Mouse (Mus musculus) heart, embryonic 11.5 days (tissue): ENCODE results near the gene Zbtb45. TPM values are rescaled to one million over a fixed set of nuclear protein-coding genes. Genes with fewer than 3 reads are reported as not detected.
A peak's percentile ranks its signal among the peaks of the same experiment; 100 is the strongest.

Experiments used
- ATAC-seq: fragments of 200-750 bp; cut with Nextera tagmentation; replicated peaks from 2 replicates; pipeline ENCODE4 v1.8.0; 2017; ENCODE audit warnings: moderate library complexity; ENCODE audit not compliant: insufficient number of reproducible peaks, low FRiP score, low TSS enrichment
- H3K27ac ChIP-seq: fragments of 300-500 bp; sonication (generic); 2 replicates; pipeline ENCODE4 v1.5.1; 2014; ENCODE audit warnings: mild to moderate bottlenecking, low read depth, low read length
- H3K27me3 ChIP-seq: fragments of 300-500 bp; sonication (generic); 2 replicates; pipeline ENCODE4 v1.6.1; 2014; ENCODE audit warnings: mild to moderate bottlenecking, low read length, mixed read lengths; ENCODE audit not compliant: control insufficient read depth, insufficient read depth
- H3K36me3 ChIP-seq: fragments of 300-500 bp; sonication (generic); 2 replicates; pipeline ENCODE4 v1.6.1; 2014; ENCODE audit warnings: mild to moderate bottlenecking, low read length, moderate library complexity, mixed read lengths; ENCODE audit not compliant: control insufficient read depth, insufficient read depth
- H3K4me1 ChIP-seq: fragments of 300-500 bp; sonication (generic); 2 replicates; pipeline ENCODE4 v1.6.1; 2014; ENCODE audit warnings: low read length; ENCODE audit not compliant: control insufficient read depth, insufficient read depth
- H3K4me2 ChIP-seq: fragments of 300-500 bp; sonication (generic); 2 replicates; pipeline ENCODE4 v1.6.1; 2014; ENCODE audit warnings: mild to moderate bottlenecking, moderate library complexity
- H3K4me3 ChIP-seq: fragments of 300-500 bp; sonication (generic); 2 replicates; pipeline ENCODE4 v1.5.1; 2014; ENCODE audit warnings: low read depth, low read length
- H3K9ac ChIP-seq: fragments of 300-500 bp; sonication (generic); 2 replicates; pipeline ENCODE4 v1.6.1; 2014; ENCODE audit warnings: mild to moderate bottlenecking, low read depth, low read length, moderate library complexity
- H3K9me3 ChIP-seq: fragments of 300-500 bp; sonication (generic); replicated peaks from 2 replicates; pipeline ENCODE4 v1.6.1; 2016; ENCODE audit warnings: low read length; ENCODE audit not compliant: control insufficient read depth
- WGBS: fragments of 180-500 bp; shearing (Covaris S2); extraction: QIAGEN DNeasy Blood & Tissue Kit; methylation state at CpG from one replicate; pipeline ENCODE4 v1.1.7; 2014; ENCODE audit not compliant: insufficient replicate concordance; 5-methylcytosine and 5-hydroxymethylcytosine counted together
- polyA plus RNA-seq: library from polyadenylated mRNA; unstranded; fragments of >200 nt; fragmentation: Nextera tagmentation; extraction: Ambion mirVana; gene quantifications from 2 replicates; pipeline ENCODE4 v1.2.1, GENCODE M21; 2014

Gene Zbtb45
- polyA plus RNA-seq, 1 experiment from 2014 or later, result 13.6 TPM

DNA sequence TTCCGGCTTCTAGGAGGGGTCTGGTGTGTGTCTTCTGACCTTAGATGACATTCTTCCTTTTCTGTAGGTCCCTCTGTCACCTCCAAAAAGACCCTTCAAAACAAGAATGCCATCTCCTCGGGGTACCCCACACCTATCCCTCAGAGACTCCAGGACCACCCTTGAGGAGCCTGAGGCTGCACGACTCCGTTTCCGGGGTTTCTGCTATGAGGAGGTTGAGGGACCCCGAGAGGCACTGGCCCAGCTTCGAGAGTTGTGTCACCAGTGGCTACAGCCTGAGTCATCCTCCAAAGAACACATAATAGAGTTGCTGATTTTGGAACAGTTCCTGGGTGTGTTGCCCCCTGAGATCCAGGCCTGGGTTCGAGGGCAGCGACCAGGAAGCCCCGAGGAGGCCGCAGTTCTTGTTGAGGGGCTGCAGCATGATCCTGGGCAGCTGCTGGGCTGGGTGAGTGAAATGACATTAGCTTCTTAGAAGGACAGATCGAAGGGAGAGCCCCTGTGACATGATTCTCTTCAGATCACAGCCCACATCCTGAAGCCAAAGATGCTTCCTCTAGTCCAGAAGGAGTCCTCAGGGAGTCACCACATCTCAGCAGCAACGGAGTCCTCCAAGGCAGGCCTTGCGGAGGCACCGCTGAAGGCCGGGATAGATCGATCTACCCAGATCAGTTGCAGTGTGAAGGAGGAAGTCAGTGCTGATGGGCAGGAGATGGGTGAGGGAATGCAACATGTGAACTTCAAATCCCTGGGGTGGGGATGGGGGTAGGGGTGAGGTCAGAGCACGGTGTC lies 30.7 kb downstream of the Zbtb45 start:
- no peaks in the 10 kb centered on the region for H3K9me3 ChIP-seq
- no peak overlapping the region; the same call in 1 of the 2 replicates for H3K4me3 ChIP-seq
- no peak for ATAC-seq
- H3K9ac ChIP-seq, result no peak overlapping the region; the same call in 1 of the 2 replicates
- H3K4me2 ChIP-seq, result peak overlapping the region; percentile 81
- no peaks in the 10 kb centered on the region for H3K27me3 ChIP-seq
- H3K36me3 ChIP-seq, result no peaks in the 10 kb centered on the region; the same call in 1 of the 2 replicates
- WGBS, result 77% methylated on average over 18 of the region's 18 CpGs
- peak overlapping the region; percentile 93 for H3K27ac ChIP-seq
- peaks cover 8% of the 10 kb centered on the region for H3K4me1 ChIP-seq

DNA sequence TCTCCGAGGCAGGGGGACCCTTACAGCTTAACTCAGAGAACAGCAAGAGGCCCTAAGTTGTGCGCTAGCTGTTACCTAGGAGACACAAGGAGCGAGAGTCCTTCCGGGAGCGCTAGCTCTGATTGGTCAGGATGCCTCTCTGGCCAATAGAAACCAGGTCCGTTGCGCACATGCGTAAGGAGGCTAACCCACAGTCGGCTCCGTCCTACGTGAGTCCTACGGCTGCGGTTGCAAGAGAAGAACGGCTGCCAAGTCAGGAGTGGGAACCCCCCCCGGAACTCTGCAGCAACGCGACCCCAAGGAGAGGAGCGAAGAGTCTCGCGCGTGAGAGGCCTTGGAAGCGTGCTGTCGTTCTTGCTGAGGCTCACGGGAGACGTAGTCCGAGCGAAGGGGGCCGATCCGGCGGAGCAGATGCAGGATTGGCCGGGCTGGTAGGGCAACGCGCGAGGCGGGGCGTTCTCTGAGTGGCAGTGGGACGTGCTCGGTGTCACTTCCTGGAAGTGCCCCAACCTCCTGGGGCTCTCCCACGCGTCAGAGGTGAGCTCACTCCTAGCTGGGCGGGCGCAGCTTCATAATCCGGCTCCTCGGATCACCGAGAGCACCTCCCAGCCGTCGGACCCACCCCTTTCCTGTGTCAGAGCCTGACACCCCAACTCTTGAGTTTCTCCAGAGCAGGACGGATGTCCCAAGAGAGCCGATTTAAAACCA lies 32.0 kb downstream of the Zbtb45 start, which contains the start of gene Zfp446:
Zfp446 (plus strand) TSS at position 167 of the 708 bp plus-strand sequence.
- no peaks in the 10 kb centered on the region for H3K27me3 ChIP-seq
- peak within 1 kb of the TSS; percentile 81 for H3K9ac ChIP-seq
- H3K4me3 ChIP-seq, result peak within 1 kb of the TSS; percentile 66
- H3K36me3 ChIP-seq, result no peaks in the 10 kb centered on the region; the same call in 1 of the 2 replicates
- WGBS, result under 1% methylated on average over 49 of the region's 49 CpGs
- peaks cover 8% of the 10 kb centered on the region for H3K4me1 ChIP-seq
- H3K27ac ChIP-seq, result peak within 1 kb of the TSS; percentile 93
- peak within 1 kb of the TSS; percentile 81 for H3K4me2 ChIP-seq
- ATAC-seq, result peak; percentile 100
- H3K9me3 ChIP-seq, result no peaks in the 10 kb centered on the region

DNA sequence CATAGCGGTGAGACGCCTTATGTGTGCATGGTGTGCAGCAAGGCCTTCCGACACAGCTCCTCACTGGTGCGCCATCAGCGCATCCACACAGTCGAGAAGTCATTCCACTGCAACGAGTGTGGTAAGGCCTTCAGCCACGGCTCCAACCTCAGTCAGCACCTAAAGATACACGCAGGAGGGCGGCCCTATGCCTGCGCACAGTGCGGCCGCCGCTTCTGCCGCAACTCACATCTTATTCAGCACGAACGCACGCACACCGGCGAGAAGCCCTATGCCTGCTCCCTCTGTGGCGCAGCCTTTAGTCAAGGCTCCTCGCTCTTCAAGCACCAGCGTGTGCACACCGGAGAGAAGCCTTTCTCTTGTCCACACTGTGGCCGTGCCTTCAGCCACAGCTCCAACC lies 38.9 kb downstream of the Zbtb45 start:
- ATAC-seq, result no peak
- H3K27me3 ChIP-seq, result no peaks in the 10 kb centered on the region
- no peak overlapping the region for H3K4me2 ChIP-seq
- peaks cover 21% of the 10 kb centered on the region for H3K36me3 ChIP-seq
- no peaks in the 10 kb centered on the region for H3K9me3 ChIP-seq
- WGBS, result 90% methylated on average over 25 of the region's 25 CpGs
- peaks cover 3% of the 10 kb centered on the region; the same call in 1 of the 2 replicates for H3K4me1 ChIP-seq
- H3K4me3 ChIP-seq, result no peak overlapping the region
- no peak overlapping the region for H3K9ac ChIP-seq
- H3K27ac ChIP-seq, result no peak overlapping the region

DNA sequence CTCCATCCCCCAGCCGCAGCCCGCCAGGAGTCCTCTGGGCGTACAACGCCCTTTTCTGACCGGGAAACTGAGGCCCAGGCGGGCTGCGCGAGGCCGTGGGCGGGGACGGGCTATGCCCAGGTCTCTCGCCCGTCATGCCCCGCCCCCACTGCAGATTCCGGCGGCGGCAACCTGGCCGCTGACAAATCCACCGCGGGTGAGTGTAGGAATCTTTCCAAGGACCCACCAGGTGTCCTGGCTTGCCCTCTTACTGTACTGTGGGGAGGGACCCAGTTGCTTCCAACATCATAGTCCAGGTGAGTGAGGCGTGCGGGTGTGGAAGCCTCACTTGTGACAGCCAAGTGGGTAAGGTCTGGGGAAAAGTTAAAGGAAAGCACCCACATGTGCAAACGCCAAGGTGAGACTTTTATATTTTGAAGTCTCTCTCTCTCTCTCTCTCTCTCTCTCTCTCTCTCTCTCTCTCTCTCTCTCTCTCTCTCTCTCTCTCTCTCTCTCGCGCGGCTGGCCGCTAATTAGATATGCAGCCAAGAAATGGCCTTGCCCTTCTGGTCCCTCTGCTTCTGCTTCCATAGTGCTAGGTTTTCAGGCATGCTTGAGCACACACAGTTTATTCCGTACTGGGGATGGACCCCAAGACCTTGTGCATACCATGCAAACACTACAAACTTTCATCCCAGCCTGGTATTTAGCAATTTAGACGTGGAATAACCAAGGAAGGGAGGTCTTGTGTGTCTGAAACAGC lies 43.6 kb downstream of the Zbtb45 start:
- peaks cover 8% of the 10 kb centered on the region for H3K4me1 ChIP-seq
- peaks cover 17% of the 10 kb centered on the region for H3K36me3 ChIP-seq
- H3K9ac ChIP-seq, result peak overlapping the region; percentile 93
- WGBS, result under 1% methylated on average over 29 of the region's 29 CpGs
- peak overlapping the region; percentile 90 for H3K27ac ChIP-seq
- no peaks in the 10 kb centered on the region for H3K9me3 ChIP-seq
- peak overlapping the region; percentile 91 for H3K4me3 ChIP-seq
- peak; percentile 78 for ATAC-seq
- H3K4me2 ChIP-seq, result peak overlapping the region; percentile 97
- no peaks in the 10 kb centered on the region for H3K27me3 ChIP-seq

DNA sequence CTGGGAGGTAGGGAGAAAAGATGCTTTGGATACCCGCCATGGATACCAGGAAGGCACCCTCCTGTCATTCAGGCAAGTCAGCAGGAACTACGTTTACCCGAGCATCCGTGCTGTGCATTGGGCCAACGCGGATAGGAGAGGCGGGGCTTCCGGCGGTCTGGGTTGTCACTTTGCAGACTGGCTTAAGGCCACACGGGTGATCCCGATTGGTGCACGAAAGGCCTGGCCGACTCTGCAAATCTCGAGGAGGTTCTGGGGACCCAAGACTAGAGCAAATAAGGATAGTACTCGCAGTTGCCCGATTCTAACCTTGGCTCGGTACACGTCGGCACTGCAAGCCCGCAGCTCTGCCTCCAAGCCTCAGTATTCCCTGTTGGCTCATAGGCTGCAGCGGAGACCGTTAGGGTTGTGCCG lies 44.1 kb downstream of the Zbtb45 start, which contains the start of gene Zfp324:
Zfp324 (plus strand) TSS at position 161 of the 414 bp plus-strand sequence.
- H3K9me3 ChIP-seq, result no peaks in the 10 kb centered on the region
- ATAC-seq, result peak; percentile 92
- whole genome bisulfite sequencing, result under 1% methylated on average over 23 of the region's 23 CpGs

DNA sequence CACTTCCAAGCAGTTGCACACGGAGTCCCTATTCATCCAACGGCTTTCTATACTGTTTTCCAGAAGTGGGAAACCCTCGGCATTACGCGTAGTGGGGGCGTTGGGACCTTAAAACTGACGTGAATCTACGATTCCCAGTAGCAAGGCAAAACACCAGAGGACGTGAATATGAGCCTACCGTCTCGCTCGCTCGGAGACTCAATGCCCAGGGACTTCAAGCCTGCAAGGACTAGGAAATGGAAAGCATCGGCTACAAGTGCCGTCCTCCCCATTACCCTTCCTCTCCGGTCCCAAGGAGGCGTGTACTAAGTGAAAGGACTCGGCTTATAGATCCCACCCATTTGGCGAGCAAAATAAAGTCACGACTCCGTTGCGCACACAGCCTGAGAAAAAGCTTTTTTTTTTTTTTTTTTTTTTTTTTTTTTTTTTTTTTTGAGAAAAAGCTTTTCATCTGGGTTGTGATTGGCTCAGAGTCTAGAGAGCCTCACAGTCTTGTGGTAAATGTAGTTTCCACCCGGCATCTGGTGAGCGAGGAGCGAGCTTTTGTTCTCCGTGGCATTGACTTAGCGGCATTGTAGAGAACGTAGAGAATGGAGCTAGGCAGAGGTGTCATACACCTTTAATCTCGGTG lies 48.2 kb downstream of the Zbtb45 start:
- 6% methylated on average over 29 of the region's 29 CpGs for WGBS
- H3K27me3 ChIP-seq, result no peaks in the 10 kb centered on the region
- H3K4me1 ChIP-seq, result peaks cover 5% of the 10 kb centered on the region
- no peaks in the 10 kb centered on the region for H3K36me3 ChIP-seq
- ATAC-seq, result peak; percentile 43
- peak overlapping the region; percentile 80 for H3K9ac ChIP-seq
- H3K27ac ChIP-seq, result peak overlapping the region; percentile 88
- peak overlapping the region; percentile 61 for H3K4me3 ChIP-seq
- H3K9me3 ChIP-seq, result no peaks in the 10 kb centered on the region
- peak overlapping the region; percentile 76 for H3K4me2 ChIP-seq

More for the DNA sequence above, 44.1 kb downstream of the Zbtb45 start, which contains the start of gene Zfp324:
- Histone ChIP-seq H3K27ac (peak within 1 kb of the TSS; percentile 90), H3K27me3 (no peaks in the 10 kb centered on the region), H3K4me2 (peak within 1 kb of the TSS; percentile 97), H3K4me1 (peaks cover 8% of the 10 kb centered on the region), H3K9ac (peak within 1 kb of the TSS; percentile 93), H3K36me3 (peaks cover 11% of the 10 kb centered on the region), H3K4me3 (peak within 1 kb of the TSS; percentile 91)

DNA sequence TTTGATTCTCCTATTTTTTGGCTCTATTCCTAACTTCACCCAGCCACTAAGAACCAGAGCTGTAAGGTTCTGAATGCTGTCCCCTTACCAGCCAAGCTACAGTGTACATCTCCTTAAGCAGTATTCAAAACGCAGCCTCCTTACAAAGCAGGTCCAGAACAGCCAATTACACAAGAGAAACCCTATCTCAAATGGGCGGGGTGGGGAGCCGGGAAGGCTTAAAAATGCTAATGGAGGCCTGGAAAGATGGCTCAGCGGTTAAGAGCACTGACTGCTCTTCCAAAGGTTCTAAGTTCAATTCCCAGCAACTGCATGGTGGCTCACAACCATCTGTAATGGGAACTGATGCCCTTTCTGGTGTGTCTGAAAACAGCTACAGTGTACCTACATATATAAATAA lies 50.1 kb downstream of the Zbtb45 start:
- no peaks in the 10 kb centered on the region for H3K27me3 ChIP-seq
- no peak overlapping the region for H3K4me2 ChIP-seq
- no peak overlapping the region for H3K9ac ChIP-seq
- H3K36me3 ChIP-seq, result no peaks in the 10 kb centered on the region
- H3K4me1 ChIP-seq, result no peaks in the 10 kb centered on the region
- no peak for ATAC-seq
- H3K27ac ChIP-seq, result no peak overlapping the region
- 22% methylated on average over 4 of the region's 4 CpGs for WGBS
- no peaks in the 10 kb centered on the region for H3K9me3 ChIP-seq
- no peak overlapping the region for H3K4me3 ChIP-seq

DNA sequence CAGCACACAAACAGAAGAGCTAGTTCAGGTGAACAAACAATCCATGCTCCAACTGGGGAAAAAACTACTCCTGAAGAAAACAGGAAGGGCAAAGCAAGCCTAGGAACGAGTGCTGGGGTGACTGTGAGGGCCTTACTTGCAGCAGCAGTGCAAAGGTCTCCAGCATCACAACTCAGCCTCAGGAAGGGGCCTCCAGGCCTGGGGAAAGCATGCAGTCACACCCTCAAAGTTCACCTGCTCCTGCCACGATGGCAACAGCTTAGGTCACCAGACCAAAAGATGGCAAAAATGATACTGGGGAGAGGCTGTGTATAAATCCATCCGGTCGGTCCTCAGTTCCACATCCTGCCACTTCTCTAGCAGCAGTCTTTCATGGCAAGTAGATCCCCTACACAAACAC lies 50.9 kb downstream of the Zbtb45 start:
- no peaks in the 10 kb centered on the region for H3K27me3 ChIP-seq
- H3K4me1 ChIP-seq, result no peaks in the 10 kb centered on the region
- no peak overlapping the region for H3K9ac ChIP-seq
- no peaks in the 10 kb centered on the region for H3K36me3 ChIP-seq
- H3K4me3 ChIP-seq, result no peak overlapping the region
- no peaks in the 10 kb centered on the region for H3K9me3 ChIP-seq
- WGBS, result 79% methylated on average over 4 of the region's 4 CpGs
- no peak overlapping the region for H3K27ac ChIP-seq
- no peak overlapping the region for H3K4me2 ChIP-seq
- no peak for ATAC-seq
